8 mouse cellular contexts compared by ENCODE assay signal in genomic region chr11:35693136-35693535, GRCm38 (mm10).
DNase-seq lines count a peak whose midpoint lies in the region; ATAC-seq and TF ChIP-seq lines count a peak whose summit lies in the region.

No protein-coding gene starts in this region.

- H3K9ac ChIP-seq in ES-E14 (ENCODE audit: insufficient read depth, low read depth, low read length, poor library complexity, severe bottlenecking), result no peak overlapping the region

- 22% methylated on average over 5 of the region's 5 CpGs for WGBS in lung, adult 2 months

- peak; percentile 78 for TF ChIP-seq CTCF in lung, adult 2 months (IDR thresholded peaks at IDR 0.05; ENCODE audit: insufficient read depth, low read length)

- ATAC-seq in erythroid progenitor cell, adult 5-6 weeks (replicated peaks; ENCODE audit: low FRiP score, poor library complexity, severe bottlenecking), result no peak

- TF ChIP-seq POLR2A in lung, adult 2 months (IDR thresholded peaks at IDR 0.05; ENCODE audit: borderline replicate concordance, extremely low read depth, low read depth, low read length), result no peak

- in situ Hi-C loops in ES-E14 (cut with MboI; ENCODE audit: low sequenced_read_pairs in 2 of 2, unreplicated experiment in 2 of 2), result loop anchor here (10.0 to 25.0 kb wide), 2 partner anchors 328 to 856 kb away; partner anchors contain the start of gene Spdl1 (in 1 of the 2)

- no peak overlapping the region for H3K27ac ChIP-seq in ES-E14 (ENCODE audit: insufficient read depth, low read depth, low read length, poor library complexity, severe bottlenecking)

- no peaks in the 10 kb centered on the region for H3K36me3 ChIP-seq in ES-E14 (ENCODE audit: control insufficient read depth, insufficient read depth, low read length, poor library complexity, severe bottlenecking)

- DNase-seq in A20 (ENCODE audit: low read depth, low spot score) (peak; percentile 54), ES-E14 (ENCODE audit: low read depth, low spot score) (peak; percentile 56)
- peak; percentile 37 for DNase-seq in cerebellum, adult 9-11 months
- peak; percentile 47 to 56 for DNase-seq in frontal cortex, postnatal 25 days (ENCODE audit: low spot score in 2 of 2)
- DNase-seq in kidney, adult 11 months, result peak; percentile 17
- peak; percentile 49 for DNase-seq in lung, adult 2 months
- peak; percentile 80 for DNase-seq in retina, postnatal 1 day

- H3K9me3 ChIP-seq in ES-E14 (ENCODE audit: control insufficient read depth, insufficient read depth, low read depth, low read length), result no peaks in the 10 kb centered on the region

- H3K4me3 ChIP-seq in ES-E14 (ENCODE audit: insufficient read depth in 1 of 2, low read depth in 1 of 2, low read length in 2 of 2, poor library complexity in 1 of 2, severe bottlenecking in 1 of 2), result no peak overlapping the region
- no peak overlapping the region for H3K4me3 ChIP-seq in lung, adult 2 months (replicated peaks; ENCODE audit: extremely low read depth, low read depth, low read length)

- H3K4me1 ChIP-seq in ES-E14 (ENCODE audit: control insufficient read depth in 2 of 2, insufficient read depth in 2 of 2, low read length in 2 of 2, poor library complexity in 1 of 2), result no peaks in the 10 kb centered on the region
- no peaks in the 10 kb centered on the region for H3K4me1 ChIP-seq in lung, adult 2 months (ENCODE audit: control insufficient read depth, insufficient read depth, low read length)

TF ChIP-seq in ES-E14, 5 proteins besides CTCF, POLR2A, EP300 and RAD21:
- TF ChIP-seq CHD2 (IDR thresholded peaks at IDR 0.05; ENCODE audit: low read depth, low read length) (no peak), ZNF384 (IDR thresholded peaks at IDR 0.05; ENCODE audit: low read depth, low read length) (no peak), HCFC1 (IDR thresholded peaks at IDR 0.05; ENCODE audit: borderline replicate concordance, insufficient read depth, low read length) (no peak), ZC3H11A (IDR thresholded peaks at IDR 0.05; ENCODE audit: borderline replicate concordance, low read depth, low read length) (peak; percentile 74), MAFK (IDR thresholded peaks at IDR 0.05; ENCODE audit: insufficient read depth, low read depth, low read length) (no peak)
TF ChIP-seq in ES-E14: peak in this region for 1.

Comparison
In these comparisons a context has a peak if more than half of its experiments do, and no peak if none do; other contexts are left out.
1. DNase-seq: peak in every context shown above with its lines; median percentile 80 in retina, postnatal 1 day; 56 in ES-E14; 54 in A20; 52 in frontal cortex, postnatal 25 days; 49 in lung, adult 2 months; 37 in cerebellum, adult 9-11 months; 17 in kidney, adult 11 months.